Mouse (Mus musculus): ENCODE results near the gene Fstl3.
A peak's percentile ranks its signal among the peaks of the same experiment; 100 is the strongest.

The Fstl3 gene

GRCm38 (mm10) chr10:79789581-79789980, 12.5 kb downstream of the Fstl3 start:
- DNase-seq, result no peak

DNA sequence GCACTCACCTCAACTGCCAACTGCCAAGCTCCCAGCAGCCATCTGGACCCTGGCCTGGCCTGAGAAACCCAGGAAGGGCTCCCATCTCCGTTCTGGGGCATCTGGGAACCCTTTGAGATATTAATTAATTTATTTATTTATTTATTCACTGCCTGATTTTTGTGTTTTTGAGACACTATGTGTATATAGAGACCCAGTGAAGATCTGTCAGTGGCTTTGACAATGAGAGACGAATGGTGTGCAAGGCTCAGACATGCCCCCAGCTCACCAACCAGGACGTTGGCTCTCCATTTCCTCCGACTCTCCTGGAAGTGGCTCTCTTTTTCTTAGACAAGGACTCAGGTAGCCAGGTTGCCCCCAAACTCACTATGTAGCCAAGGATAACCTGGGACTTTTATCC, 13.8 kb downstream of the Fstl3 start, which contains the start of gene Prss57:
Gene Prss57 (minus strand): TSS at position 101 of the 400 bp plus-strand sequence.
- no peak for DNase-seq

GRCm38 (mm10) chr10:79792339-79793040, 15.4 kb downstream of the Fstl3 start:
- no peak for DNase-seq

GRCm38 (mm10) chr10:79793051-79793737, 16.1 kb downstream of the Fstl3 start, which contains the start of gene Palm:
Gene Palm (plus strand): TSS chr10:79793572.
- peak; percentile 61 for DNase-seq

GRCm38 (mm10) chr10:79793738-79794490, 16.8 kb downstream of the Fstl3 start:
- DNase-seq, result peak; percentile 67

GRCm38 (mm10) chr10:79794491-79794931, 17.4 kb downstream of the Fstl3 start:
- DNase-seq, result no peak

GRCm38 (mm10) chr10:79795905-79796304, 18.8 kb downstream of the Fstl3 start:
- DNase-seq, result no peak

DNA sequence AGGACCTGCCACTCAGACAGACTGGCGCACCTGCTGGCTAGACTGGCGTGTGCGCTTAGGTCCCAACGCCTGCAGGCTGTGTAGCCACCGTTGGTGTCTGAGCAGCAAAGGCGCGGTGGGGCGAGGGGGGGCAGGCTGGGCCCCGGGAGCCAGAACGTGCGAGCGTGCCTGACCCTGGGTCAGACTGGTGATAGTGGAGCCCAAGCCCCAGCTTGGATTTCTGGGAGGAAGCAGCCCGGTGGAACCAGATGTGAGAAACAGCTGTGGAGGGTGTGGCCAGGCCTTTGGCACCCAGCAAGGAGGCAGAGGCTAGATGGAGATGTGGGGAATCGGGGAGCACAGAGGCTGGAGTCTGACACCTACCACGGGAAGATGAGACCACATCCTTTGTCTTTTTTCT, 20.3 kb downstream of the Fstl3 start:
- no peak for DNase-seq

- no peak for DNase-seq
These were observed 21.3 kb downstream of the Fstl3 start for GRCm38 (mm10) chr10:79798289-79798928.

GRCm38 (mm10) chr10:79800508-79800907, 23.4 kb downstream of the Fstl3 start:
- DNase-seq, result no peak

- DNase-seq, result no peak
These were observed 24.8 kb downstream of the Fstl3 start for GRCm38 (mm10) chr10:79801837-79802236.

GRCm38 (mm10) chr10:79802331-79802971, 25.4 kb downstream of the Fstl3 start:
- DNase-seq, result peak; percentile 28

GRCm38 (mm10) chr10:79803716-79804323, 26.7 kb downstream of the Fstl3 start:
- peak; percentile 95 for DNase-seq

DNA sequence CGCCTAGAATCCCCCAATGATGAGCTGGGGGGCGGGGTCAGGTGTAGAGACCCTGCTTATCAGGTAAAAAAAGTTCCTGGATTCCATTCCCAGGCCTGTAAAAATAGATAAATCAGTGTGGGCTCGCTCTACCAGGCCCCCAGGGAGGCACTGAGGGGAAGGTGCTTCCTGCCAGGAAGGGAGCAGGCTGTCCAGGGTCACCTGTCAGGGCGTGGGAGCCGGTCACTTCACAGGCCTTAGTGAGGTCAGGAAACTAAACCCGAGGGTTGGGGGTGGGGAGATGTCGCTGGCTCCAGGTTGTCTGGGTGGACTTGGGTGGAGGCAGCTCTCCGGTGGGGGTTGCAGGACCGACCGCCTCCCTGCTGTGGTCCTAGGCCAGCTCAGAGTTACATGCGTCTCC, 28.6 kb downstream of the Fstl3 start:
- no peak for DNase-seq

DNA sequence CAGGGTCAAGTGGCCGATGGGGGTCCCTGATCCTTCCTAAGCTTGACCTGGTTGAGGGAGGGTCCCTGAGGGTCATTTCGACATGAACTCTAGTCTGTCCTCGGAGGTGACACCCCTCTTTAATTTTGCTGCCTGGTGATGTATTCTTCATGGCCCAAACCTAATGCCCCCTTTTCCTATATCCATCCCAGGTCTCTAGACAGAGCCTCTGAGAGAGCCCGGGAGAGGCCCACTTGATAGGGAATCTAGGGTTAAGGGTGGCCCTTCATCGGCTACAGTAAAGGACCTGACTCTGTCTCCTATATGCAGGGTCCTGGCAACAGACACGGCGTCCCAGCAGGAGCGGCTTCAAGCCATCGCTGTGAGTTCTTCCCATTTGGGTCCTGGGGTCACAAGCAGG, 29.3 kb downstream of the Fstl3 start:
- no peak for DNase-seq

DNA sequence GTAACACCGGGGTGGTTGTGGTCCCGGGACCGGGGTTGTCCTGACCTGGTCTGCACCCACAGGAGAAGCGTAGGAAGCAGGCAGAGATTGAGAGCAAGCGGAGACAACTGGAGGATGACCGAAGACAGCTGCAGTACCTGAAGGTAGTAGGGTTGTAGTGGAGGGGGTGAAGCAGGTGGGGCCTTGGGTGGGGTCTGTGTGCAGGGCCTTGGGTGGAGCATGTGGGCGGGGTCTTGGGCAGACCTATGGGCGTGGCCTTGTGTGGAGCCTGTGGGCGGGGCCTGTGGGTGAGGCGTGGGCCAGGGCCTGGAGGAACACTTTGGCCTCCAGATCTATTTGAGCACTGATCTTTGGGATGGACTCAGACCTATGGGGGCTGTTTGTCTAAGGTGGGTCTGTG, 29.9 kb downstream of the Fstl3 start:
- DNase-seq, result no peak

- DNase-seq, result no peak
These were observed 30.8 kb downstream of the Fstl3 start for GRCm38 (mm10) chr10:79807826-79808225.

- no peak for DNase-seq
These were observed 31.7 kb downstream of the Fstl3 start for GRCm38 (mm10) chr10:79808728-79809127.

GRCm38 (mm10) chr10:79811736-79812637, 34.9 kb downstream of the Fstl3 start:
- peak; percentile 55 for DNase-seq

DNA sequence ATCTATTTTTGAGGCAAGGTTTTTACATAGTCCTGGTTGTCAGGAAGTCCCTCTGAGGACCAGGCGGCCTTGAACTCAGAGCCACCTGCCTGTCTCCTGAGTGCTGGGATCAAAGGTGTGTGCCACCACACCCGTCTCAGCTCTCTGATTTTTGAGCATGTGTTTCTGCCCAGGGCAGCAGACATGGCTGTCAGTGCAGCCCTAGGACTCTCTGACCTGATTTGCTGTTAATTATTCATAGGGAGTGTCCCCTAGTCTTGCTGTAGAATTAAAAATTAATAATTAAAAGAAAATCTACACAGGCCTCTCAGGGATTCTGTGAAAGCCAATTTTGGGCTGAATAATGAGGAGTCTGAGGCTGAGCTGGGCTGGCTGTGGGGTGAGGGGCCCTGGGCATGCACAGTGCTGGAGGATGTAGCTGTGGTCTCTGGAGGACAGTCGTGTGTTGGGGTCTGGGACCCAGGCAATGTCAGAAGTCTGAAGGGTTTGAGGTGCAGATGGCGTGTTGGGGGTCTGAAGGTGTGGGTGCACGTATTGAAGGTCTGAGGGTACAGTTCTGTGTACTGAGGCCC, 37.3 kb downstream of the Fstl3 start:
- no peak for DNase-seq
